ENCODE assay signal across 8 mouse cellular contexts in the genomic region with DNA sequence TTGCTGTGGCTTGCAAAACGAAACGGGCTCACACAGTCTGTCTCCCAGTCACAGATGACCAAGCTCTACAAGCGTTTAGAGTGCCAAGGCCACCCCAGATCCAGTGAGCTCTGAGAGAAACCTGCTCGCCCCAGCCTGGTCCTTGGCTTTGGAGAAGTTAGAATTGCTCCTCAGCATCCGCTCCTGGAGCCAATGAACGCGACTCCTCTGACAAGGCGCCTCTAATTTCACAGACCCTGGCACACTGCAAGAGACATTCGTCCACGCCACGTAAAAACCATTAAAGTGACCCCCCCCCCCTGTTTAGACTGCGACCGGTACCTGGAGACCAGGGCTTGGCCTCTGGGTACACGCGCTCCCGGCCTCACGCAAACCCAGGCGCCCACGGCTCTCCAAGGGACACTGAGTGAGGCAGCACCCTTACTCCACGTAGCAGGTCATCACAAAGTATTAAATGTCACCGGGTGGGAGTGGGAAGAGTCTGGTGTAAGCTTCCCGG. TPM values are rescaled to one million over a fixed set of nuclear protein-coding genes. Genes with fewer than 3 reads are reported as not detected.
DNase-seq lines count a peak whose midpoint lies in the region; ATAC-seq lines count a peak whose summit lies in the region.

No protein-coding gene starts in this region.

- no peaks in the 10 kb centered on the region for H3K36me3 ChIP-seq in heart, embryonic 15.5 days
- H3K36me3 ChIP-seq in liver, embryonic 12.5 days, result no peaks in the 10 kb centered on the region

- DNase-seq in cerebellum, postnatal 14 days, result peak; percentile 17 to 21
- DNase-seq in cerebellum, adult 9-10 months, result no peak
- peak; percentile 37 for DNase-seq in testis, postnatal 10 days (ENCODE audit: low spot score)
- DNase-seq in testis, postnatal 14 days (ENCODE audit: low spot score), result no peak
- no peak for DNase-seq in urinary bladder, postnatal 36 days (ENCODE audit: low spot score in 2 of 2)
- DNase-seq in urinary bladder, postnatal 25 days (ENCODE audit: low spot score), result no peak

- H3K9me3 ChIP-seq in heart, embryonic 15.5 days (replicated peaks), result no peaks in the 10 kb centered on the region
- H3K9me3 ChIP-seq in liver, embryonic 12.5 days (replicated peaks), result no peaks in the 10 kb centered on the region

- H3K4me2 ChIP-seq in heart, embryonic 15.5 days, result peak overlapping the region; percentile 93
- H3K4me2 ChIP-seq in liver, embryonic 12.5 days, result peak overlapping the region; percentile 70

- H3K27ac ChIP-seq in heart, embryonic 15.5 days, result no peak overlapping the region
- H3K27ac ChIP-seq in liver, embryonic 12.5 days, result no peak overlapping the region

- under 1% methylated on average over 22 of the region's 22 CpGs for WGBS in heart, embryonic 15.5 days
- WGBS in liver, embryonic 12.5 days (ENCODE audit: insufficient replicate concordance), result 1% methylated on average over 22 of the region's 22 CpGs

- peak overlapping the region; percentile 68 for H3K4me3 ChIP-seq in heart, embryonic 15.5 days
- H3K4me3 ChIP-seq in liver, embryonic 12.5 days, result peak overlapping the region; percentile 52

- peaks cover 48% of the 10 kb centered on the region for H3K27me3 ChIP-seq in heart, embryonic 15.5 days
- peaks cover 45% of the 10 kb centered on the region for H3K27me3 ChIP-seq in liver, embryonic 12.5 days (replicated peaks)

- ATAC-seq in heart, embryonic 15.5 days (replicated peaks; ENCODE audit: insufficient number of reproducible peaks, insufficient read depth, low FRiP score, low read depth), result no peak
- ATAC-seq in liver, embryonic 12.5 days, result no peak

- H3K9ac ChIP-seq in heart, embryonic 15.5 days, result peak overlapping the region; percentile 60
- no peak overlapping the region for H3K9ac ChIP-seq in liver, embryonic 12.5 days

- H3K4me1 ChIP-seq in heart, embryonic 15.5 days (replicated peaks), result peaks cover 21% of the 10 kb centered on the region
- peaks cover 6% of the 10 kb centered on the region; the same call in 1 of the 2 replicates for H3K4me1 ChIP-seq in liver, embryonic 12.5 days

RNA-seq across cellular contexts. Expression of a gene that starts 1.6 kb away (rescaled TPM):
- 0.60 and 1.7 TPM in 2 replicates for polyA plus RNA-seq in heart, embryonic 15.5 days (2015; fragmentation: Nextera tagmentation; extraction: Ambion mirVana)
- polyA plus RNA-seq in liver, embryonic 12.5 days (2016; fragmentation: Nextera tagmentation; extraction: Ambion mirVana), result 0.29 and 0.35 TPM in 2 replicates

Comparison
In these comparisons a context has a peak if more than half of its experiments do, and no peak if none do; other contexts are left out.
1. DNase-seq: peak in cerebellum, postnatal 14 days (2 of 2) and testis, postnatal 10 days (single experiment); none in cerebellum, adult 9-10 months (single experiment), testis, postnatal 14 days (single experiment), urinary bladder, postnatal 36 days (0 of 2) and urinary bladder, postnatal 25 days (single experiment).